In the genomic region with DNA sequence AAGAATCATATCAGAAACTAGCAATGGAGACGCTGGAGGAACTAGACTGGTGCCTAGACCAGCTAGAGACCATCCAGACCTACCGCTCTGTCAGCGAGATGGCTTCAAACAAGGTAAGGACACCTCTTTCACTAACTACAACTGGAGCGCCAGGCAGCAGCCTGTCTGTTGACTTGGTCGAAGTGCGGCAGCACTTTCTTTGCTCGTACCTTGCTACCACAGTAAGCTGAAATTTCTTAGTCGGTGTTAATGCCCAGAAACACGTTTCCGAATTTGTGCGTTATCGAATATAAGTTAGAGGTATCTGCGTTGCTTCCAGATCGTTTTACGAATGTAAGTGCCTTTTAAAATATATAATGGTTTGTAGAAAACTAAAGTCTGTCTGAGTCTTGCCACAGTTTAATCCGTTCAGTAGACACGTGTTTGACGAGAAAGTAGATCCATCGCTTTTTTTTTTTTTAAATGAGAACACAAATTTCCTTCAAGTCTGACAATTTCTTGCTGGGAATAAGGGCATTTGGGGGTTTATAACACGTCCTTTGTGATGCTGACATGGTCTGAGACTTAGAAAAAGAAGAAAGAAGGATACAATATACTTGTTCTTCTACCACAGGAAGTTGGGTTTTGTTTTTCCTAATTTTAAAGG, we compare ENCODE assay signal across 8 mouse cellular contexts.
DNase-seq lines count a peak whose midpoint lies in the region; ATAC-seq lines count a peak whose summit lies in the region.

No protein-coding gene starts in this region.

- H3K9ac ChIP-seq in heart, embryonic 12.5 days = peak overlapping the region; percentile 82
- H3K9ac ChIP-seq in heart, embryonic 16.5 days (ENCODE audit: low read length) = peak overlapping the region; percentile 89
- H3K9ac ChIP-seq in liver, embryonic 12.5 days = peak overlapping the region; percentile 81

- peak overlapping the region; percentile 85 for H3K4me2 ChIP-seq in heart, embryonic 12.5 days
- peak overlapping the region; percentile 94 for H3K4me2 ChIP-seq in heart, embryonic 16.5 days (ENCODE audit: low read depth, low read length)
- peak overlapping the region; percentile 91 for H3K4me2 ChIP-seq in liver, embryonic 12.5 days

- peak overlapping the region; percentile 90 for H3K27ac ChIP-seq in heart, embryonic 12.5 days (ENCODE audit: poor library complexity, severe bottlenecking)
- peak overlapping the region; percentile 96 for H3K27ac ChIP-seq in heart, embryonic 16.5 days (ENCODE audit: low read length)
- peak overlapping the region; percentile 86 for H3K27ac ChIP-seq in liver, embryonic 12.5 days

- H3K27me3 ChIP-seq in heart, embryonic 12.5 days (replicated peaks) = no peaks in the 10 kb centered on the region
- no peaks in the 10 kb centered on the region for H3K27me3 ChIP-seq in heart, embryonic 16.5 days (ENCODE audit: control insufficient read depth, insufficient read depth, low read length)
- no peaks in the 10 kb centered on the region for H3K27me3 ChIP-seq in liver, embryonic 12.5 days (replicated peaks)

- H3K9me3 ChIP-seq in heart, embryonic 12.5 days (replicated peaks) = no peaks in the 10 kb centered on the region
- no peaks in the 10 kb centered on the region for H3K9me3 ChIP-seq in heart, embryonic 16.5 days (replicated peaks; ENCODE audit: control insufficient read depth, low read length)
- H3K9me3 ChIP-seq in liver, embryonic 12.5 days (replicated peaks) = no peaks in the 10 kb centered on the region

- H3K36me3 ChIP-seq in heart, embryonic 12.5 days = 0 out of 2 replicates have a peak, but pooled peaks cover 8% of the 10 kb centered on the region
- H3K36me3 ChIP-seq in heart, embryonic 16.5 days (ENCODE audit: control insufficient read depth, insufficient read depth) = no peaks in the 10 kb centered on the region
- no peaks in the 10 kb centered on the region for H3K36me3 ChIP-seq in liver, embryonic 12.5 days

- DNase-seq in heart, postnatal 14 days = no peak
- peak; percentile 9 for DNase-seq in ZHBTc4 (ENCODE audit: low read depth, low spot score)
- peak; percentile 28 to 30 for DNase-seq in spleen, postnatal 14 days (ENCODE audit: low spot score in 2 of 2)
- DNase-seq in MN1 (ENCODE audit: low spot score) = no peak
- DNase-seq in adrenal gland, postnatal 36 days = no peak

- H3K4me3 ChIP-seq in heart, embryonic 12.5 days = peak overlapping the region; percentile 61
- peak overlapping the region; percentile 67 for H3K4me3 ChIP-seq in heart, embryonic 16.5 days (ENCODE audit: low read length)
- H3K4me3 ChIP-seq in liver, embryonic 12.5 days = peak overlapping the region; percentile 72

- intact Hi-C loops in heart, postnatal 14 days (cut with DNase I) = loop anchor here (1.0 to 5.0 kb wide), 2 partner anchors 60 to 86 kb away; no protein-coding TSS in a partner anchor

- 8% methylated on average over 20 of the region's 20 CpGs for WGBS in heart, embryonic 12.5 days
- WGBS in heart, embryonic 16.5 days = 9% methylated on average over 20 of the region's 20 CpGs
- 2% methylated on average over 20 of the region's 20 CpGs for WGBS in liver, embryonic 12.5 days (ENCODE audit: insufficient replicate concordance)

- peaks cover 59% of the 10 kb centered on the region for H3K4me1 ChIP-seq in heart, embryonic 12.5 days (replicated peaks)
- H3K4me1 ChIP-seq in heart, embryonic 16.5 days (ENCODE audit: control insufficient read depth, insufficient read depth, low read length) = peaks cover 46% of the 10 kb centered on the region
- H3K4me1 ChIP-seq in liver, embryonic 12.5 days = peaks cover 84% of the 10 kb centered on the region

- ATAC-seq in heart, embryonic 12.5 days (ENCODE audit: insufficient number of reproducible peaks, low FRiP score) = peak; percentile 6; the same call in 1 of the 2 replicates
- ATAC-seq in heart, embryonic 16.5 days (replicated peaks; ENCODE audit: extremely low read depth, insufficient read depth, low FRiP score) = peak; percentile 0; the same call in 1 of the 2 replicates
- peak; percentile 42 for ATAC-seq in liver, embryonic 12.5 days

Comparison
In these comparisons a context has a peak if more than half of its experiments do, and no peak if none do; other contexts are left out.
1. DNase-seq: peak in ZHBTc4 (single experiment) and spleen, postnatal 14 days (2 of 2); none in heart, postnatal 14 days (0 of 2), MN1 (single experiment) and adrenal gland, postnatal 36 days (0 of 2).
2. Peak in every context shown above with its lines, with median percentiles within 50 percentile points of each other: ATAC-seq, H3K27ac ChIP-seq, H3K4me2 ChIP-seq, H3K4me3 ChIP-seq and H3K9ac ChIP-seq.